Mouse (Mus musculus) C3H10T1/2 (cell line): ENCODE measurements around the gene Scn2a. TPM values are rescaled to one million over a fixed set of nuclear protein-coding genes. Genes with fewer than 3 reads are reported as not detected.

Source experiments
- polyA plus RNA-seq, 2 experiments: library from polyadenylated mRNA; unstranded; fragments of >200 nt; fragmentation: generic; extraction: Trizol; gene quantifications; one replicate each; pipeline ENCODE4 v1.2.1; 2012; ENCODE audit warnings: missing spikeins in 2 of 2

Scn2a gene
- polyA plus RNA-seq = 1 to 10 TPM in 1 of 2 experiments, under 1 TPM in 1; 0.04 to 1.3 TPM

DNA sequence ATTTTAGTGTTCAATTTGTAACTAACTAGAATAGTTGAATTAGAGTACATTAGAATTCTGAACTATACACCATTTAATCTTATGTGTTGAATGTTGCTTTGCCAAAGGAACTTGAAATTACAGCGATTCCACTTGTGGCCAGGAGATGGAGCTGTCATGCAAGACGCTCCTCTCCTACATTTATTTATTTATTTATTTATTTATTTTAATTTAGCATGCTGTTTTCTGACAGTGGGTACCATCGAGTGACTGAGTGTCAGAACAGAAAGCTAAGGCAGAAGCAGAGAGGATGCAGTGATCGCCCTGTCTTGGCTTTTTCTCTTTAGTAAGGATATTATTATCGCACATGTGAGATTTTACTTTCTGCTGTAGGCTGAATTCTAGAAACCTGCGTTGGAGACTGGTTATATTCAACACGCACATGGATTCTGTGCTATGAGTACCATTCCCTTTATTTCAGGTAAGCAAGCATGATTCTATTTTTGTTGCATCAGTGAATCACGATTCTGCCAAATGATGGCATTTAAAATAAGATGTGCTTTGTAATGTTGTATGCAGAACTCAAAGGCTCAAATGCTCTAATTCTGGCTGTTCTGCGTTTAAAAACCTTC is at the start of gene Scn2a:
TSS of gene Scn2a (plus strand) at position 216 of the 611 bp plus-strand sequence.

Other genes starting within 250 kb of the Scn2a start
- gene Scn3a, start 53.1 kb upstream of the Scn2a start, polyA plus RNA-seq = not detected
- not detected for gene Csrnp3, start 225.0 kb downstream of the Scn2a start, polyA plus RNA-seq